Mouse (Mus musculus) lung, adult 2 months (tissue): ENCODE data around the gene Mblac1.

Source experiments
- CTCF ChIP-seq: fragments of 200-500 bp; IDR thresholded peaks from 2 replicates; pipeline ENCODE4 v1.5.1; 2011; ENCODE audit warnings: mild to moderate bottlenecking, low read length, control low read depth; ENCODE audit not compliant: insufficient read depth
- POLR2A ChIP-seq: fragments of 200-500 bp; IDR thresholded peaks from 2 replicates; pipeline ENCODE4 v1.6.1; 2011; ENCODE audit warnings: low read depth, mild to moderate bottlenecking, control low read depth, low read length, borderline replicate concordance; ENCODE audit errors: extremely low read depth

DNA sequence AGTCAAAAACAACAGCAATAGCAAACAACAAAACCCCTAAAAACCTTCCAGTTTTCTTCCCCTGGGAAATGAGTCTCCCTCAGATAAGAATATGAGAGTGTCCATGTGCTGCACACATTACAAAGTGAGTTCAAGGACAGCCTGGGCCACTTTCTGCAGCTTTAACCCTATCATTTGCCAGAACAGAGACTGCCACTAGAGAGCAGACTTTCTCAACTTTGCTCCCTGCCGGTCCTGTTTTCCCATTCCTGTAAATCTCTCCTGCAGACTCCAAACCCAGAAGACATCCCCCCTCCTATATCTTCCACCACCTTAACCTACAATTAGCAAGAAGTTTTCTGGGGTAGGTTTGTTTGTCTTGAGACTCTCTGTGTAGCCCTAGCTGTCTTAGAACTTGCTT, 5.5 kb downstream of the Mblac1 start:
- TF ChIP-seq POLR2A (no peak), CTCF (no peak)
